Mouse (Mus musculus) kidney, postnatal 0 days (tissue): ENCODE results near the gene Lsm10. TPM values are rescaled to one million over a fixed set of nuclear protein-coding genes. Genes with fewer than 3 reads are reported as not detected.
A peak's percentile ranks its signal among the peaks of the same experiment; 100 is the strongest.

ENCODE experiments used
- ATAC-seq: fragments of 200-750 bp; cut with Nextera tagmentation; replicated peaks from 2 replicates; pipeline ENCODE4 v1.8.0; 2017; ENCODE audit warnings: low read depth, moderate number of reproducible peaks, moderate TSS enrichment, moderate library complexity; ENCODE audit not compliant: low FRiP score
- DNase-seq: peaks from one replicate; pipeline ENCODE4 v3.0.0-alpha.2; 2016; ENCODE audit warnings: low spot score
- H3K27ac ChIP-seq: fragments of 300-500 bp; sonication (generic); 2 replicates; pipeline ENCODE4 v1.5.1; 2014; ENCODE audit warnings: mild to moderate bottlenecking
- H3K27me3 ChIP-seq: fragments of 300-500 bp; sonication (generic); 2 replicates; pipeline ENCODE4 v1.6.1; 2014; ENCODE audit warnings: low read length, mixed read lengths; ENCODE audit not compliant: insufficient read depth
- H3K36me3 ChIP-seq: fragments of 300-500 bp; sonication (generic); 2 replicates; pipeline ENCODE4 v1.6.1; 2014; ENCODE audit warnings: low read length, mixed read lengths; ENCODE audit not compliant: insufficient read depth
- H3K4me1 ChIP-seq: fragments of 300-500 bp; sonication (generic); replicated peaks from 2 replicates; pipeline ENCODE4 v1.6.1; 2014; ENCODE audit warnings: antibody characterized with exemption, low read length, mixed read lengths; ENCODE audit not compliant: insufficient read depth
- H3K4me2 ChIP-seq: fragments of 300-500 bp; sonication (generic); 2 replicates; pipeline ENCODE4 v1.6.1; 2014; ENCODE audit warnings: mild to moderate bottlenecking, low read length, moderate library complexity, mixed read lengths
- H3K4me3 ChIP-seq: fragments of 300-500 bp; sonication (generic); replicated peaks from 2 replicates; pipeline ENCODE4 v1.5.1; 2014; ENCODE audit warnings: low read depth, low read length
- H3K9ac ChIP-seq: fragments of 300-500 bp; sonication (generic); 2 replicates; pipeline ENCODE4 v1.6.1; 2014; ENCODE audit warnings: low read depth, low read length
- H3K9me3 ChIP-seq: fragments of 300-500 bp; sonication (generic); replicated peaks from 2 replicates; pipeline ENCODE4 v1.6.1; 2016; ENCODE audit warnings: low read length, inconsistent platforms, mixed read lengths
- CTCF ChIP-seq: IDR thresholded peaks from 2 replicates; pipeline ENCODE4 v1.5.1; 2016; ENCODE audit warnings: antibody characterized with exemption, low read depth, mild to moderate bottlenecking, moderate library complexity
- WGBS: fragments of 180-500 bp; shearing (Covaris S2); extraction: QIAGEN DNeasy Blood & Tissue Kit; methylation state at CpG from one replicate; pipeline ENCODE4 v1.1.7; 2014; 5-methylcytosine and 5-hydroxymethylcytosine counted together
- polyA plus RNA-seq: library from polyadenylated mRNA; unstranded; fragments of >200 nt; fragmentation: Nextera tagmentation; extraction: Ambion mirVana; gene quantifications from 2 replicates; pipeline ENCODE4 v1.2.1, GENCODE M21; 2015

The Lsm10 gene
- polyA plus RNA-seq, 1 experiment from 2014 or later, result 59.0 TPM

GRCm38 (mm10) chr4:126081601-126082000, 14.8 kb upstream of the Lsm10 start:
- Histone ChIP-seq H3K9ac (no peak overlapping the region), H3K27ac (no peak overlapping the region), H3K9me3 (no peaks in the 10 kb centered on the region), H3K27me3 (no peaks in the 10 kb centered on the region), H3K36me3 (no peaks in the 10 kb centered on the region), H3K4me2 (no peak overlapping the region), H3K4me1 (no peaks in the 10 kb centered on the region), H3K4me3 (no peak overlapping the region)
- 88% methylated on average over 1 of the region's 1 CpGs for WGBS
- no peak for DNase-seq
- ATAC-seq, result no peak
- TF ChIP-seq CTCF, result no peak

- DNase-seq, result no peak
- H3K4me1 ChIP-seq, result no peaks in the 10 kb centered on the region
- ATAC-seq, result no peak
Observed at GRCm38 (mm10) chr4:126083021-126083420, 13.4 kb upstream of the Lsm10 start.

GRCm38 (mm10) chr4:126084382-126084781, 12.0 kb upstream of the Lsm10 start:
- 70% methylated on average over 8 of the region's 8 CpGs for WGBS
- H3K27me3 ChIP-seq, result no peaks in the 10 kb centered on the region
- no peak for TF ChIP-seq CTCF
- no peaks in the 10 kb centered on the region for H3K4me1 ChIP-seq
- no peak overlapping the region for H3K4me2 ChIP-seq
- no peaks in the 10 kb centered on the region for H3K36me3 ChIP-seq
- ATAC-seq (no peak), DNase-seq (no peak)
- no peak overlapping the region for H3K27ac ChIP-seq
- no peak overlapping the region for H3K9ac ChIP-seq
- no peaks in the 10 kb centered on the region for H3K9me3 ChIP-seq
- no peak overlapping the region for H3K4me3 ChIP-seq

More at GRCm38 (mm10) chr4:126083021-126083420, 13.4 kb upstream of the Lsm10 start:
- Histone ChIP-seq H3K36me3 (no peaks in the 10 kb centered on the region), H3K4me2 (no peak overlapping the region), H3K4me3 (no peak overlapping the region), H3K27ac (no peak overlapping the region), H3K27me3 (no peaks in the 10 kb centered on the region), H3K9me3 (no peaks in the 10 kb centered on the region), H3K9ac (no peak overlapping the region)
- WGBS, result 86% methylated on average over 9 of the region's 9 CpGs
- no peak for TF ChIP-seq CTCF

GRCm38 (mm10) chr4:126085996-126086576, 10.3 kb upstream of the Lsm10 start:
- TF ChIP-seq CTCF, result peak; percentile 95
- Histone ChIP-seq H3K4me3 (no peak overlapping the region), H3K36me3 (no peaks in the 10 kb centered on the region), H3K4me2 (no peak overlapping the region), H3K4me1 (no peaks in the 10 kb centered on the region), H3K27me3 (no peaks in the 10 kb centered on the region), H3K27ac (0 out of 2 replicates have a peak overlapping the region, but pooled peaks have one; percentile 51), H3K9ac (no peak overlapping the region), H3K9me3 (no peaks in the 10 kb centered on the region)
- DNase-seq, result peak; percentile 93
- 23% methylated on average over 7 of the region's 7 CpGs for WGBS
- ATAC-seq, result peak; percentile 73

- WGBS, result 52% methylated on average over 7 of the region's 7 CpGs
Observed at GRCm38 (mm10) chr4:126090101-126090847, 6.1 kb upstream of the Lsm10 start.

GRCm38 (mm10) chr4:126090848-126091124, 5.6 kb upstream of the Lsm10 start:
- H3K27me3 ChIP-seq, result no peaks in the 10 kb centered on the region

More at GRCm38 (mm10) chr4:126090101-126090847, 6.1 kb upstream of the Lsm10 start:
- TF ChIP-seq CTCF, result no peak
- Histone ChIP-seq H3K36me3 (no peaks in the 10 kb centered on the region), H3K4me2 (no peak overlapping the region), H3K4me1 (no peaks in the 10 kb centered on the region), H3K9ac (no peak overlapping the region), H3K27ac (no peak overlapping the region), H3K27me3 (no peaks in the 10 kb centered on the region), H3K9me3 (no peaks in the 10 kb centered on the region), H3K4me3 (no peak overlapping the region)
- ATAC-seq (no peak), DNase-seq (no peak)

More at GRCm38 (mm10) chr4:126090848-126091124, 5.6 kb upstream of the Lsm10 start:
- no peak overlapping the region for H3K4me3 ChIP-seq
- H3K9ac ChIP-seq, result no peak overlapping the region
- no peak overlapping the region for H3K27ac ChIP-seq
- DNase-seq (no peak), ATAC-seq (no peak)
- 85% methylated on average over 4 of the region's 4 CpGs for WGBS
- TF ChIP-seq CTCF, result no peak
- no peak overlapping the region for H3K4me2 ChIP-seq
- H3K4me1 ChIP-seq, result no peaks in the 10 kb centered on the region
- no peaks in the 10 kb centered on the region for H3K9me3 ChIP-seq
- no peaks in the 10 kb centered on the region for H3K36me3 ChIP-seq
